Mouse (Mus musculus): ENCODE measurements around the gene Scamp3. TPM values are rescaled to one million over a fixed set of nuclear protein-coding genes. Genes with fewer than 3 reads are reported as not detected.
"Not testable (repeated sequence)": the region's sequence is repeated elsewhere in the genome, so short reads cannot be mapped to it uniquely, and the experiment has no call there.

Gene Scamp3
- total and polyA plus RNA-seq, 3 experiments: 101 to 287 TPM; not detected in 1

GRCm38 (mm10) chr3:89159616-89160344 lies 17.5 kb upstream of the Scamp3 start, which contains the start of gene Hcn3:
Gene Hcn3, minus strand, starts transcription at chr3:89160196.
- Histone ChIP-seq H3K9ac (ENCODE audit: control insufficient read depth, low read depth, low read length, poor library complexity, severe bottlenecking) (peak within 1 kb of the TSS; percentile 67), H3K4me3 (ENCODE audit: control insufficient read depth in 1 of 2, insufficient read depth in 1 of 2, low read depth in 2 of 2, low read length in 2 of 2) (peak within 1 kb of the TSS; percentile 61 to 62)

DNA sequence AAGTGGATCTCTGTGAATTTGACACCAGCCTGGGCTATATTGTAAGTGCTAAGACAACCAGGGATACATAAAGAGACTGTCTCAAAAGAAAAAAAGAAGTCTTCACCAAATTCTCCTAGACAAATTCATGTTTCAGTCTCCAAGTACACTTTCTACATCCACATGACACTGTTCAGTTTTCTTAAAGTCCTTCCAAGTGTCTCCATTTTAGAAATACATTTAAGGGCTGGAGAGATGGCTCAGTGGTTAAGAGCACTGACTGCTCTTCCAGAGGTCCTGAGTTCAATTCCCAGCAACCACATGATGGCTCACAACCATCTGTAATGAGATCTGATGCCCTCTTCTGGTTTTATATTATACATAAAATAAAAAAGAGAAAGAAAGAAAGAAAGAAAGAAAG lies 16.1 kb upstream of the Scamp3 start:
- not testable (repeated sequence) for H3K27me3 ChIP-seq (ENCODE audit: control insufficient read depth in 1 of 2, insufficient read depth in 2 of 2, low read length in 2 of 2); H3K27ac ChIP-seq (ENCODE audit: control insufficient read depth, low read depth, low read length); DNase-seq (ENCODE audit: low read depth, low spot score); H3K9me3 ChIP-seq (replicated peaks; ENCODE audit: insufficient read depth, low read length); H3K4me3 ChIP-seq (ENCODE audit: control insufficient read depth in 1 of 2, insufficient read depth in 1 of 2, low read depth in 2 of 2, low read length in 2 of 2); H3K9ac ChIP-seq (ENCODE audit: control insufficient read depth, low read depth, low read length, poor library complexity, severe bottlenecking)
- peak; percentile 62; the same call in 1 of the 2 replicates for TF ChIP-seq TBP (IDR thresholded peaks at IDR 0.05; ENCODE audit: low read depth, low read length)
- peaks cover 16% of the 10 kb centered on the region for H3K79me2 ChIP-seq (ENCODE audit: control insufficient read depth, insufficient read depth, low read length, poor library complexity)
- H3K4me1 ChIP-seq (ENCODE audit: control insufficient read depth in 1 of 2, insufficient read depth in 2 of 2, low read length in 2 of 2): peaks cover 10 to 24% of the 10 kb centered on the region in 2 experiments
- peaks cover 0 to 18% of the 10 kb centered on the region in 2 experiments; a peak in 2 of 4 replicates for H3K36me3 ChIP-seq (ENCODE audit: control insufficient read depth in 1 of 2, insufficient read depth in 2 of 2, low read length in 2 of 2)

More at GRCm38 (mm10) chr3:89159616-89160344, 17.5 kb upstream of the Scamp3 start, which contains the start of gene Hcn3:
- Histone ChIP-seq H3K36me3 (ENCODE audit: control insufficient read depth in 1 of 2, insufficient read depth in 2 of 2, low read length in 2 of 2) (peaks cover 0 to 8% of the 10 kb centered on the region in 2 experiments; a peak in 2 of 4 replicates), H3K9me3 (replicated peaks; ENCODE audit: insufficient read depth, low read length) (no peaks in the 10 kb centered on the region), H3K4me1 (ENCODE audit: control insufficient read depth in 1 of 2, insufficient read depth in 2 of 2, low read length in 2 of 2) (peaks cover 10 to 15% of the 10 kb centered on the region in 2 experiments; a peak in 3 of 4 replicates), H3K27me3 (ENCODE audit: control insufficient read depth in 1 of 2, insufficient read depth in 2 of 2, low read length in 2 of 2) (no peaks in the 10 kb centered on the region), H3K79me2 (ENCODE audit: control insufficient read depth, insufficient read depth, low read length, poor library complexity) (peaks cover 2% of the 10 kb centered on the region), H3K27ac (ENCODE audit: control insufficient read depth, low read depth, low read length) (no peak within 1 kb of the TSS)
- DNase-seq (ENCODE audit: low read depth, low spot score): peak; percentile 93
- peak; percentile 72 for TF ChIP-seq SMC3 (IDR thresholded peaks at IDR 0.05; ENCODE audit: low read depth, low read length)
- no peak; the same call in 1 of the 2 replicates for TF ChIP-seq HCFC1 (IDR thresholded peaks at IDR 0.05; ENCODE audit: low read depth, low read length)
- no peak for TF ChIP-seq E2F4 (IDR thresholded peaks at IDR 0.05; ENCODE audit: borderline replicate concordance, low read depth, low read length)
- TF ChIP-seq ZC3H11A (IDR thresholded peaks at IDR 0.05; ENCODE audit: low read depth, low read length): peak; percentile 33; the same call in 1 of the 2 replicates
- peak; percentile 78 for TF ChIP-seq MAX (IDR thresholded peaks at IDR 0.05; ENCODE audit: low read length)
- peak in 2 of 3 experiments; percentile 80 to 91; a peak in 5 of 6 replicates for TF ChIP-seq CTCF (IDR thresholded peaks at IDR 0.05 in 2 of 3, conservative IDR thresholded peaks at IDR 0.05 in 1 of 3; ENCODE audit: control insufficient read depth in 1 of 3, insufficient read depth in 1 of 3, low read depth in 2 of 3, low read length in 3 of 3, poor library complexity in 1 of 3, severe bottlenecking in 1 of 3)
- TF ChIP-seq GATA1 (IDR thresholded peaks at IDR 0.05; ENCODE audit: low read depth, low read length): no peak
- no peak for TF ChIP-seq ZNF384 (IDR thresholded peaks at IDR 0.05; ENCODE audit: low read depth, low read length)
- no peak for TF ChIP-seq MYC (IDR thresholded peaks at IDR 0.05; ENCODE audit: low read depth, low read length)
- no peak for TF ChIP-seq MYB (IDR thresholded peaks at IDR 0.05; ENCODE audit: low read depth, low read length)
- TF ChIP-seq MEF2A (IDR thresholded peaks at IDR 0.05; ENCODE audit: extremely low read depth, insufficient replicate concordance, low read depth, low read length, poor library complexity, severe bottlenecking): no peak
- TF ChIP-seq ETS1 (IDR thresholded peaks at IDR 0.05; ENCODE audit: low read depth, low read length): no peak
- no peak for TF ChIP-seq POLR2AphosphoS5 (IDR thresholded peaks at IDR 0.05; ENCODE audit: borderline replicate concordance, low read depth, low read length)
- no peak for TF ChIP-seq BHLHE40 (IDR thresholded peaks at IDR 0.05; ENCODE audit: borderline replicate concordance, low read depth, low read length)
- no peak for TF ChIP-seq EP300 (IDR thresholded peaks at IDR 0.05; ENCODE audit: low read depth in 1 of 2, low read length in 2 of 2)
- 0 out of 2 replicates have a peak, but pooled peaks have one; percentile 40 for TF ChIP-seq NRF1 (IDR thresholded peaks at IDR 0.05; ENCODE audit: insufficient read depth, low read depth, low read length, poor library complexity, severe bottlenecking)
- no peak for TF ChIP-seq JUND (IDR thresholded peaks at IDR 0.05; ENCODE audit: low read depth, low read length)
- peak; percentile 37; the same call in 1 of the 2 replicates for TF ChIP-seq NELFE (IDR thresholded peaks at IDR 0.05; ENCODE audit: low read depth, low read length)
- TF ChIP-seq CHD2 (IDR thresholded peaks at IDR 0.05; ENCODE audit: low read length): no peak
- peak; percentile 30 for TF ChIP-seq RAD21 (IDR thresholded peaks at IDR 0.05; ENCODE audit: low read depth, low read length)
- peak; percentile 96 for TF ChIP-seq MAZ (IDR thresholded peaks at IDR 0.05; ENCODE audit: low read depth, low read length)
- no peak for TF ChIP-seq GABPA (IDR thresholded peaks at IDR 0.05; ENCODE audit: low read depth, low read length)
- TF ChIP-seq SIN3A (IDR thresholded peaks at IDR 0.05; ENCODE audit: low read length): peak; percentile 82
- peak; percentile 44 to 65; a peak in 3 of 4 replicates for TF ChIP-seq POLR2A (IDR thresholded peaks at IDR 0.05; ENCODE audit: control insufficient read depth in 1 of 2, insufficient read depth in 1 of 2, low read depth in 1 of 2, low read length in 2 of 2, poor library complexity in 1 of 2)
- peak; percentile 28; the same call in 1 of the 2 replicates for TF ChIP-seq TCF12 (IDR thresholded peaks at IDR 0.05; ENCODE audit: low read depth, low read length)
- peak; percentile 95 for TF ChIP-seq MXI1 (IDR thresholded peaks at IDR 0.05; ENCODE audit: low read depth, low read length)
- TF ChIP-seq UBTF (IDR thresholded peaks at IDR 0.05; ENCODE audit: borderline replicate concordance, insufficient read depth, low read depth, low read length): no peak; the same call in 1 of the 2 replicates
- no peak for TF ChIP-seq TBP (IDR thresholded peaks at IDR 0.05; ENCODE audit: low read depth, low read length)
